Mouse (Mus musculus) intestine, embryonic 16.5 days (tissue): ENCODE measurements around the gene Coq8b. TPM values are rescaled to one million over a fixed set of nuclear protein-coding genes. Genes with fewer than 3 reads are reported as not detected.

Experiments
- ATAC-seq: fragments of 200-750 bp; cut with Nextera tagmentation; 2 replicates; pipeline ENCODE4 v1.8.0; 2017; ENCODE audit warnings: moderate TSS enrichment, moderate library complexity
- H3K27ac ChIP-seq: fragments of 300-500 bp; sonication (generic); 2 replicates; pipeline ENCODE4 v1.5.1; 2014; ENCODE audit warnings: mild to moderate bottlenecking, low read length
- H3K27me3 ChIP-seq: fragments of 300-500 bp; sonication (generic); replicated peaks from 2 replicates; pipeline ENCODE4 v1.6.1; 2014; ENCODE audit warnings: low read length, control low read depth, mixed read lengths; ENCODE audit not compliant: control insufficient read depth, insufficient read depth
- H3K36me3 ChIP-seq: fragments of 300-500 bp; sonication (generic); 2 replicates; pipeline ENCODE4 v1.6.1; 2014; ENCODE audit warnings: low read length, control low read depth; ENCODE audit not compliant: control insufficient read depth, insufficient read depth
- H3K4me1 ChIP-seq: fragments of 300-500 bp; sonication (generic); 2 replicates; pipeline ENCODE4 v1.6.1; 2014; ENCODE audit warnings: low read length, control low read depth, mixed read lengths; ENCODE audit not compliant: control insufficient read depth, insufficient read depth
- H3K4me2 ChIP-seq: fragments of 300-500 bp; sonication (generic); 2 replicates; pipeline ENCODE4 v1.6.1; 2014; ENCODE audit warnings: low read depth, low read length, control low read depth
- H3K4me3 ChIP-seq: fragments of 300-500 bp; sonication (generic); 2 replicates; pipeline ENCODE4 v1.5.1; 2014; ENCODE audit warnings: mild to moderate bottlenecking, low read length
- H3K9ac ChIP-seq: fragments of 300-500 bp; sonication (generic); 2 replicates; pipeline ENCODE4 v1.6.1; 2014; ENCODE audit warnings: low read depth, low read length
- H3K9me3 ChIP-seq: fragments of 300-500 bp; sonication (generic); 2 replicates; pipeline ENCODE4 v1.6.1; 2016; ENCODE audit warnings: low read length, control low read depth; ENCODE audit not compliant: control insufficient read depth
- WGBS: fragments of 180-500 bp; shearing (Covaris S2); extraction: QIAGEN DNeasy Blood & Tissue Kit; methylation state at CpG from one replicate; pipeline ENCODE4 v1.1.7; 2014; 5-methylcytosine and 5-hydroxymethylcytosine counted together
- polyA plus RNA-seq: library from polyadenylated mRNA; unstranded; fragments of >200 nt; fragmentation: Nextera tagmentation; extraction: Ambion mirVana; gene quantifications from 2 replicates; pipeline ENCODE4 v1.2.1, GENCODE M21; 2015

Gene Coq8b
- polyA plus RNA-seq, result 25.5 and 26.3 TPM in 2 replicates

DNA sequence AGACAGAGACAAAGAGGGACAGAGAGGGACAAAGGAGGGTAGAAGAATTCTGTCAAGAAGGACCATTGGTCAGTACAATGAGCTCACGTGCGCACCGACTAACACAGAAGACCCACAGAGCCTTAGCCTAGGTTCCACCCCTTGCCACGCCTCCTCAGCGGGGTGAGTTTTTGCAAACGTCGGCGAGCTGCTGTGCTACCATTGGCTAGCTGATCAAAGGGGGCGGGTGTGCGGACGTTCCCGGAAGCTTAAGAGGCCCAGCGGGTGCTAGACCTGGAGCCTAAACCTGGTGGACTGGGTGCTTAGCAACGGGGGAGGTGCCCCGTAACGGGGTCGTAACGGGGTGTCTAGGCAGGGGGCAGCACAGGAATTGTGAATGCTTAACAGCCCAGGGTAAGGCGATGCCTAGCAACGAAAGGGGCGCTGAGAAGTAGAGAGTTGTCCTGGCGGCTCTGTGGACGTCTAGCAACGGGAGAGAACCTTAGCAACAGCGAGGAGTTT, at the start of gene Coq8b:
Gene Coq8b (plus strand): TSS at position 243 of the 501 bp plus-strand sequence.
- Histone ChIP-seq H3K4me3 (peak within 1 kb of the TSS; percentile 78), H3K27ac (peak within 1 kb of the TSS; percentile 56), H3K27me3 (no peaks in the 10 kb centered on the region), H3K9me3 (no peaks in the 10 kb centered on the region), H3K36me3 (no peaks in the 10 kb centered on the region; the same call in 1 of the 2 replicates), H3K4me2 (peak within 1 kb of the TSS; percentile 87), H3K9ac (peak within 1 kb of the TSS; percentile 73), H3K4me1 (peaks cover 15% of the 10 kb centered on the region)
- WGBS, result under 1% methylated on average over 25 of the region's 25 CpGs
- peak; percentile 91 for ATAC-seq

DNA sequence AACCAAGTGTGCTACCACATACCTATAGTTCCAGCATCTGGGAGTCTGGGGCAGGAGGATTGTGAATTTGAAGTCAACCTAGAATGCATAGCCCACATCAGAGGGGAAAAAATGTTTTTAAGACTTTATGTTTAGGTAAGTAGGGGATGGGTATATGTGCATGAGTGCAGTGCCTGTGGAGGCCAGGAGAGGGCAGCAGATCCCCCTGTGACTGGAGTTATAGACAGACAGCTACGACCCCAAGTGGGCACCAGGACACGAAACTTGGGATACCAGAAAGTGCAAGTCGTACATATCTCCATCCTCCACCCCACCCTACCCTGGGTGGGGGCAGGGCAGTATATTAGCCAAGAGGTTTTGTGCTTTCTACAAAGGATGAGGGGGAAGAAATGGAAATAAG, 47.9 kb upstream of the Coq8b start:
- WGBS, result 65% methylated on average over 3 of the region's 3 CpGs
- Histone ChIP-seq H3K27me3 (no peaks in the 10 kb centered on the region), H3K9me3 (no peaks in the 10 kb centered on the region), H3K4me3 (no peak overlapping the region), H3K4me2 (no peak overlapping the region), H3K9ac (no peak overlapping the region), H3K27ac (no peak overlapping the region), H3K36me3 (peaks cover 48% of the 10 kb centered on the region), H3K4me1 (peaks cover 6% of the 10 kb centered on the region)
- ATAC-seq, result no peak

DNA sequence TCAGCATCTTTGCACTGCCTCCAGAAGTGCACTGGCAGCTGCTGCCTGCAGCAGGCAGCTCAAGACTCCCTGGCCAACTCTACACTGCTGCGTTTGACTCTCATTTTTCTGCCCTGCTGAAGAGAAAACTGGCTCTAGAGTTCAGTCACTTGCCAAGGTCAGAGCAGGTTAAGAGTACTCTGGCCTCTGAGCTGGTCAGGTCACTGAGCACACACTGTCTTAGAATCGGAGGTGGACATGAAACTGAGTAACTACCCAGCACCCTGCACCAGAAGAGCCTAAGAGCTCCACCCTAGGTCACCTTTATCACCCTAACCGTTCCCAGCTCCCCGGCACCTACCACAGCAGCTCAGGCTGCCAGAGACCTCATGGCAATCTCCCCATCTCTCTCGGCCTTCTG, 46.8 kb upstream of the Coq8b start:
- Histone ChIP-seq H3K4me2 (no peak overlapping the region), H3K9ac (no peak overlapping the region)
- ATAC-seq, result no peak

DNA sequence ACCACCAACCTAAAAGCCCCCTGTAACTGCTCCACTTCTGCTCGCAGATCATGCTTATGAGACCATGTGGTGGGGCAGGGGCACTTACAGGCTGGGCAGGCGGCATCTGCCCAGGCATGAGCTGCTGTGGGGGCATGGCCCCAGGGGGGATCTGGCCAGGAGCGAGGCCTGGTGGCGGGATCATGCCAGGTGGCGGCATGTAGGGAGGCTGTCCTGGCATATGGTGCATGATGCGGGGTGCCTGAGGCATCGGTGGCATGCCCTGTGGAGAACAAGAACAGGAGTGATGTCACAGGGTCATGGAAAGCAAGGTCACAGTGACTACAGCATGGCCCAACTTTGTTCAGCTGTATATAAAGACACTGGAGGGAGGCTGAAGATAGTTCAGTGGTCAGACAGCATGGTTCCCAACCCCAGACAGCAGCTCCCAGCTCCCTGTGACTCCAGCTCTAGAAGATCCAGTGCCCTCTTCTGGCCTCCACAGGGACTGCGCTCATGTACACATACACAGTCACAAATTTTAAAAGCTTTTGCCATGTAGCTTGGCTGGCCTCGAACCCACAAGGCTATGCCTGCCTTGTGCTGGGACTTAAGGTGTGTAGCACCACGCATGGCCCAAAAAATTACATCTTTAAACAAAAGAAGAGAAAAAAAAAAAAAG, 43.4 kb upstream of the Coq8b start:
- Histone ChIP-seq H3K9me3 (no peaks in the 10 kb centered on the region), H3K27ac (no peak overlapping the region), H3K9ac (no peak overlapping the region), H3K4me2 (no peak overlapping the region), H3K36me3 (peaks cover 77% of the 10 kb centered on the region), H3K4me3 (no peak overlapping the region), H3K27me3 (no peaks in the 10 kb centered on the region), H3K4me1 (peaks cover 9% of the 10 kb centered on the region)
- ATAC-seq, result no peak
- 98% methylated on average over 10 of the region's 10 CpGs for WGBS

More for the DNA sequence above, 46.8 kb upstream of the Coq8b start:
- Histone ChIP-seq H3K4me1 (no peaks in the 10 kb centered on the region), H3K27ac (no peak overlapping the region), H3K27me3 (no peaks in the 10 kb centered on the region), H3K4me3 (no peak overlapping the region), H3K9me3 (no peaks in the 10 kb centered on the region), H3K36me3 (peaks cover 58% of the 10 kb centered on the region)
- WGBS, result 92% methylated on average over 5 of the region's 5 CpGs

DNA sequence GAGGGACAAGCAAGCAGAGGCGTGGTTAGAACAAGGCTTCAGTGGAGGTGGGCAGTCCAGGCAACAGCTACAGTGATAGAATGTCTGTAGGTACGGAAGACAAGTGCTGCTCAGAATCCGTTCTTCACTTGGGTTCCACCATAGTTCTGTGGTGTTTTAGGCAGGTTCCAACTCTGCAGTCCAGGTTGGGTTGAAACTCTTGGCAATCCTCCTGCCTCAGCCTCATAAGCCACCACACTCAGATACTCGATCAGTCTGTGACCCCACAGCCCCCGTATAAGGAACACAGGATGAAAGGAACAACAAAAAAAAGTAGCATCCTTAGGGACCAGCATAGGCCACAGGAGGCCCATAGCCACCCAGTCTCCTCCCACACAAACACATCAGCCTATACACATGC, 40.4 kb upstream of the Coq8b start:
- ATAC-seq, result no peak
- Histone ChIP-seq H3K27ac (no peak overlapping the region), H3K4me1 (peaks cover 15% of the 10 kb centered on the region), H3K36me3 (peaks cover 53% of the 10 kb centered on the region), H3K9me3 (no peaks in the 10 kb centered on the region), H3K9ac (no peak overlapping the region), H3K4me2 (no peak overlapping the region), H3K4me3 (no peak overlapping the region), H3K27me3 (no peaks in the 10 kb centered on the region)
- WGBS, result 91% methylated on average over 5 of the region's 5 CpGs

DNA sequence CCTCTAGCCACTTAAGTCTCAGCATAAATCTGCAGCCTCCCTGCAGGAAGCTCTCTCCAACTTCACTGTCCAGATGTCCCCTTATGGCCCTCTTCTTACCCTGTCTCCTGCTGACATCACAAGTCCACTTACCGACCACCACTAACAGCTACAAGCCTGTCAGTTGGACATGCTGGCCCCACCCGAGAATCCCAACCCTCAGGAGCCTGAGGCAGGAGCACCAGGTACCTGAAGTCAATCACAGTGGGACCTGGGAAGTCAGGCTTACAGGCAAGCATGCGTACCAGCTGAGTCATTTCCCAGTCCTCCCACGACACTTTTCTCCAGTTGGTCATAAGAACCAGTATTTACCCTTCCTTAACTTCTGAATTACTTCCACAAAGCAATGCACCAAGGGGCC, 39.1 kb upstream of the Coq8b start:
- H3K27ac ChIP-seq, result no peak overlapping the region
- H3K27me3 ChIP-seq, result no peaks in the 10 kb centered on the region
- ATAC-seq, result no peak
- no peak overlapping the region for H3K9ac ChIP-seq
- no peaks in the 10 kb centered on the region for H3K9me3 ChIP-seq
- H3K4me1 ChIP-seq, result peaks cover 16% of the 10 kb centered on the region
- no peak overlapping the region for H3K4me3 ChIP-seq
- WGBS, result 77% methylated on average over 4 of the region's 4 CpGs
- H3K4me2 ChIP-seq, result peak overlapping the region; percentile 19; the same call in 1 of the 2 replicates
- H3K36me3 ChIP-seq, result peaks cover 41% of the 10 kb centered on the region

DNA sequence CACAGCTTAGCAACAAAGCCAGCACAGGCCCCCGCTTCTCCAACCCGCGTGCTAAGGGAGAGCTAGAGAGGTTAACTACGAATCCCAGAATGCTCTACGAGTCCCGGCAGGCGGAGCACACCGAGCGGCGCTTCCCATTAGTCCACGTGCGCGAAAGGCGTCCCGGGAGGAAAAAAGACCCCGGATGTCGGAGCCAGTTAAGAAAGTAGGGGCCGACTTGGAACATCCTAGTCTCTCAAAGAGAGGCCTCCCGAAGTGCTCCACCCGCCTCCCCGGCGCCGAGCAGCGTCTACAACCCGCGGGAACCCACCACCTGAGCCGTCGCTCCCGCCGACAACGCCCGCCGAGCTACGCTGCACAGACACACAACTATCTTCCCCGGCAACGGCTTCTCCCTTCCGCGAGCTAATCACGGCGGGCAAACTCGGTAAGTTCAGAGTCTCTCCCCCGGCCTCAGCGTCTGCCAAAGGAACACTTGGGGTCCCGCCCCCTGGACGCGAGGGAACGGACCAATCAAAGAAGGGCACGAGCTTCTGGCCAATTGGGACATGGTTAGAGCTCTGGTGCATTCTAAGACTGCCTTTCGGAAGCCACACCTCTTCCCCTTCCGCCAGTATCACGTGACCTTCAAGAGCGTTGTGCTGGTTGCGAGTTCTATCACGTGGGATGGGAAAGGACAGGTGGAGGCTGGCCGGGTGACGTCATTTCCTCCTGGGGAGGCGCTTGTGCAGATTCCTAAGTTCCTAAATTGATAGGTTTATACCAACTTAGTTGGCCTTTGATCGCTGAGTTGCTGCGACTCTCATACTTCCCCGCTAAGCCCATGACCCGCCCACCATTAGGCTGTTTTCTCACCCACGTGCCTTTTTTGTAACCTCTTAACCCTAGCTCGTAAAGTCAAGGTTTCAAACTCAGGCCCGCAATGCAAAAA, 36.9 kb upstream of the Coq8b start, which contains the start of the genes BC024978 and Snrpa:
Gene BC024978 (plus strand): TSS at position 101 of the 931 bp plus-strand sequence.
Gene Snrpa (minus strand): TSS at position 591 of the 931 bp plus-strand sequence.
- H3K36me3 ChIP-seq, result peaks cover 20% of the 10 kb centered on the region
- H3K27me3 ChIP-seq, result no peaks in the 10 kb centered on the region
- peak within 1 kb of the TSS; percentile 100 for H3K27ac ChIP-seq
- H3K4me3 ChIP-seq, result peak within 1 kb of the TSS; percentile 96
- ATAC-seq, result peak; percentile 99
- peaks cover 16% of the 10 kb centered on the region for H3K4me1 ChIP-seq
- peak within 1 kb of the TSS; percentile 97 for H3K9ac ChIP-seq
- peak within 1 kb of the TSS; percentile 62 for H3K4me2 ChIP-seq
- under 1% methylated on average over 62 of the region's 64 CpGs for WGBS
- H3K9me3 ChIP-seq, result no peaks in the 10 kb centered on the region

DNA sequence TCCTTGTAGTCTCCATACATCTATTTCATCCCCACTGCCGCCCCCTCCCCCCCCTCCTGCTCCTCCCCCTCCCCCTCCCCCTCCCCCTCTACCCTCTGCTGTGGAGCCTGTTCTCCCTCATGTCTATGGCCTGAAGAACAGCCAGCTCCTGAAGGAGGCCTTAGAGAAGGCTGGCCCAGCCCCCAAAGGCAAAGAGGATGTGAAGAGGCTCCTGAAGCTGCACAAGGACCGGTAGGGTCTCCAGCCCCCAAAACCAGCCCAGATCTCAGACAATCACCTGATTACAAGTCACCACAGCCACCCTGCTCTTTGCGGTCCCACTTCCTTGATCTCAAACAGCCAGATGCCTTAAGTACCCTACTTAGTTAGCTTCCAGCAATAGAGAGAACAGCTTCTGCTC, 35.7 kb upstream of the Coq8b start:
- 81% methylated on average over 3 of the region's 3 CpGs for whole genome bisulfite sequencing

DNA sequence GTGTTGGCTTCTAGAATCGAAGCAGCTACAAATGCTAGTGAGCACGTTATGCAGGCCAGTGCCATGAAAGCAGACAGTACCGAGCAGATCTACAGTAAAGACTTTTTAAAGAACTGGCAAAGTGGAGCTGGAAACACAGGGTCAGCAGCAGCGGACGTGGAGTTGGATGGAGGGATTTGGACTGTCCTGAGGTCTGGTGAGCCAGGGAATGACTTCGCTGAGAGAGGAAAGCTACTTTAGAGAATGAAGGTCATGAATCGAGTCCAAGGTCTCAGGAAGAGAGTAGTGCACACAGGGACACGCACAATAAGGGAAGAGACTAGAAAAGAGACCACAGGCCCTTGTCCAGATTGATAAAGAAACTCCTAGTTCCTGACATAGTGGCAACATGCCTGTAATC, 35.2 kb upstream of the Coq8b start:
- peaks cover 16% of the 10 kb centered on the region for H3K4me1 ChIP-seq
- H3K27ac ChIP-seq, result peak overlapping the region; percentile 19; the same call in 1 of the 2 replicates
- H3K27me3 ChIP-seq, result no peaks in the 10 kb centered on the region
- no peak overlapping the region for H3K4me3 ChIP-seq
- H3K9me3 ChIP-seq, result no peaks in the 10 kb centered on the region
- 0 out of 2 replicates have a peak overlapping the region, but pooled peaks have one; percentile 16 for H3K9ac ChIP-seq
- no peak overlapping the region for H3K4me2 ChIP-seq
- H3K36me3 ChIP-seq, result peaks cover 7% of the 10 kb centered on the region; the same call in 1 of the 2 replicates
- ATAC-seq, result no peak
- WGBS, result 91% methylated on average over 8 of the region's 8 CpGs

More for the DNA sequence above, 35.7 kb upstream of the Coq8b start:
- peaks cover 12% of the 10 kb centered on the region for H3K36me3 ChIP-seq
- H3K4me3 ChIP-seq, result no peak overlapping the region
- H3K9ac ChIP-seq, result 0 out of 2 replicates have a peak overlapping the region, but pooled peaks have one; percentile 16
- H3K27ac ChIP-seq, result peak overlapping the region; percentile 19; the same call in 1 of the 2 replicates
- H3K4me2 ChIP-seq, result no peak overlapping the region
- no peak for ATAC-seq
- H3K27me3 ChIP-seq, result no peaks in the 10 kb centered on the region
- H3K4me1 ChIP-seq, result peaks cover 16% of the 10 kb centered on the region
- H3K9me3 ChIP-seq, result no peaks in the 10 kb centered on the region
